Mouse (Mus musculus) neural tube, embryonic 13.5 days (tissue): ENCODE data around the gene Il1f5. TPM values are rescaled to one million over a fixed set of nuclear protein-coding genes. Genes with fewer than 3 reads are reported as not detected.

Experiments used
- ATAC-seq: fragments of 200-750 bp; cut with Nextera tagmentation; 2 replicates; pipeline ENCODE4 v1.8.0; 2017; ENCODE audit warnings: low read depth, mild to moderate bottlenecking, moderate TSS enrichment, moderate library complexity
- H3K27ac ChIP-seq: fragments of 300-500 bp; sonication (generic); replicated peaks from 2 replicates; pipeline ENCODE4 v1.5.1; 2015; ENCODE audit warnings: moderate library complexity, mild to moderate bottlenecking, inconsistent platforms
- H3K27me3 ChIP-seq: fragments of 300-500 bp; sonication (generic); 2 replicates; pipeline ENCODE4 v1.6.1; 2015; ENCODE audit warnings: mild to moderate bottlenecking, inconsistent platforms
- H3K36me3 ChIP-seq: fragments of 300-500 bp; sonication (generic); 2 replicates; pipeline ENCODE4 v1.6.1; 2015; ENCODE audit warnings: mild to moderate bottlenecking, inconsistent platforms
- H3K4me1 ChIP-seq: fragments of 300-500 bp; sonication (generic); replicated peaks from 2 replicates; pipeline ENCODE4 v1.6.1; 2015; ENCODE audit warnings: inconsistent platforms
- H3K4me2 ChIP-seq: fragments of 300-500 bp; sonication (generic); 2 replicates; pipeline ENCODE4 v1.6.1; 2015; ENCODE audit warnings: inconsistent platforms, mild to moderate bottlenecking, moderate library complexity
- H3K4me3 ChIP-seq: fragments of 300-500 bp; sonication (generic); 2 replicates; pipeline ENCODE4 v1.5.1; 2015; ENCODE audit warnings: mild to moderate bottlenecking, inconsistent platforms
- H3K9ac ChIP-seq: fragments of 300-500 bp; sonication (generic); 2 replicates; pipeline ENCODE4 v1.6.1; 2015; ENCODE audit warnings: moderate library complexity, mild to moderate bottlenecking, inconsistent platforms
- H3K9me3 ChIP-seq: fragments of 300-500 bp; sonication (generic); 2 replicates; pipeline ENCODE4 v1.6.1; 2016; ENCODE audit warnings: inconsistent platforms
- WGBS: fragments of 180-500 bp; shearing (Covaris S2); methylation state at CpG from one replicate; pipeline ENCODE4 v1.1.7; 2015; 5-methylcytosine and 5-hydroxymethylcytosine counted together
- polyA plus RNA-seq: library from polyadenylated mRNA; unstranded; fragments of >200 nt; fragmentation: Nextera tagmentation; extraction: Ambion mirVana; gene quantifications from 2 replicates; pipeline ENCODE4 v1.2.1, GENCODE M21; 2015

Il1f5 gene
- not detected in 2 replicates for polyA plus RNA-seq

DNA sequence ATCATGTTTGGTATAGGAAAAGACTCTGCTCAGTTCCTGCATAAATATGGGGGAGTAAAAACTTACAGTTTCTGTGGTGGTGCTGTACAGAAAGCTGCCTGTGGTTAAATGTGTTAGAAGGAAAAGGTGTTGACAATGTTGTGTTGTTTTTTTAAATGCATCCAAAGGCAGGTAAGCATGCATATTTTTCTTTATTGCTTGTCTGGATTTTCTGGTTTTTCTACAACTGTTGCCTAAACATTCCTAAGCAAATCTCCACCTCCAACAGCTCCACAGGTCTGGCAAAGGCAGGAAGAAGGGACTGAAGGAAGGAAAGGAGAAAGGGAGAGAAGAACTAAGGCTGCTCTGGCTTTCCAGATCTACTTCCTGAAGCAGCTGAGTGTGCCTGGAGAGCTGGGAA lies at the start of gene Il1f5:
Gene Il1f5 (plus strand): TSS at position 301 of the 400 bp plus-strand sequence.
- no peak within 1 kb of the TSS for H3K4me3 ChIP-seq
- no peaks in the 10 kb centered on the region for H3K4me1 ChIP-seq
- no peak for ATAC-seq
- H3K9ac ChIP-seq = no peak within 1 kb of the TSS
- no peaks in the 10 kb centered on the region for H3K36me3 ChIP-seq
- H3K27me3 ChIP-seq = no peaks in the 10 kb centered on the region
- H3K9me3 ChIP-seq = no peaks in the 10 kb centered on the region
- no peak within 1 kb of the TSS for H3K4me2 ChIP-seq
- no peak within 1 kb of the TSS for H3K27ac ChIP-seq

DNA sequence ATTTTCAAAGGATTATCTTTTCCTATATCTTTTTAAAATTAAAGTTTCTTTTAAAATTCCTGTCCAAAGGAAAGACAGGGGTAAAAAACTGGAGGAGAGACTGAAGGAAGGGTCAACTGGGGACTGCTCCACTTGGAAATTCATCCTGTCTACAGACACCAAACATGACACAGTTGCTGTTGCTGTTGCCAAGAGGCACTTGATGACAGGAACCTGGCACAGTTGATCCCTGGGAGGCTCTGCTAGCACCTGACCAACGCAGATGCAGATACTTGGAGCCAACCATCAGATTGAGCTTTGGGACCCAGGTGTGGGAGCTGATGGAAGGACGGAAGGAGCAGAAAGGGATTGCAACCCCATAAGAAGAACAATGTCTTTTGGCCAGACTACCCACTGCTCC lies 49.6 kb upstream of the Il1f5 start:
- no peak for ATAC-seq
- Histone ChIP-seq H3K4me2 (no peak overlapping the region), H3K4me1 (no peaks in the 10 kb centered on the region), H3K27me3 (no peaks in the 10 kb centered on the region), H3K27ac (no peak overlapping the region), H3K36me3 (no peaks in the 10 kb centered on the region), H3K9me3 (no peaks in the 10 kb centered on the region), H3K9ac (no peak overlapping the region), H3K4me3 (no peak overlapping the region)
- 77% methylated on average over 2 of the region's 2 CpGs for WGBS

DNA sequence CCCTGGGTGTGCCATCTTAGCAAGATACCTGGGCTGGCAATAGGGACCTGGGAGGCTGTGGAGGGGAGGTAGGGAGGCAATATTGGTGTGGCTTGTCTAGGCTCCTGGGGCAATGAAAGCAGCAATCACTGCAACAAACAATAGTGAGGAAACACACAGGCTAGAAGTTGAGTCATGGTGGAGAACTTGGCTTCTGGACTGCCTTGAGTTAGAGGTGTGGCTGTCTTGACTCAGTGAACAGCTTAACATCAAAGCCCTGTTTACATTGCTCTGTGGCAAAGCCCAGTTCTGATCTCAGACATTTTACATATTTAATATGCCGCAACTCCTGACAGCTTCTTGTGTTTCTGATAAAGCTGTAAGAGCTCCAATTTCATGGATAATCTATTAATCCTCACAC lies 9.3 kb upstream of the Il1f5 start:
- no peaks in the 10 kb centered on the region for H3K9me3 ChIP-seq
- no peak overlapping the region for H3K9ac ChIP-seq
- H3K4me2 ChIP-seq = no peak overlapping the region
- H3K27me3 ChIP-seq = no peaks in the 10 kb centered on the region
- 88% methylated on average over 1 of the region's 1 CpGs for WGBS
- H3K36me3 ChIP-seq = no peaks in the 10 kb centered on the region
- H3K4me1 ChIP-seq = no peaks in the 10 kb centered on the region
- H3K27ac ChIP-seq = no peak overlapping the region
- no peak for ATAC-seq
- no peak overlapping the region for H3K4me3 ChIP-seq

DNA sequence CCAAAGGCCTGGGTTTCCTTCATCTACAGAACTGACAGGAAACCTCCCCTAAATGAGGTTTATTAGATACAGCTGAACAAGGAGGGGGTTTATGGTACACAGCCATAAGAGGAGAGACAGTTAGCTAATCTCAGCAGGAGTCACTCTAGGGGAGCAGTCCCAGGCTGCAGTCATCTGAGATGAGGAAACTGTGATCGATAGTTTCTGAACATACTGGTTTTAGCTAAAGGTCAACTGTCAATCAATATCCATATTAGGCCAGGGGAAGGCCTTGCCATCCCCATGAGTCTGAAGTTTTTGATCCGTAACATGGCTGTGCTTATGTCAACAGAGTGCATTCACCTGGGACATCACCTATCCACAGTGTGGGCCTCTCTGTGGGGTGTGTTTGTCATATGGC lies 3.1 kb upstream of the Il1f5 start:
- no peak overlapping the region for H3K4me3 ChIP-seq
- no peak overlapping the region for H3K9ac ChIP-seq
- no peak overlapping the region for H3K27ac ChIP-seq
- no peaks in the 10 kb centered on the region for H3K9me3 ChIP-seq
- no peak for ATAC-seq
- 86% methylated on average over 2 of the region's 2 CpGs for WGBS
- H3K4me2 ChIP-seq = no peak overlapping the region
- no peaks in the 10 kb centered on the region for H3K36me3 ChIP-seq
- H3K4me1 ChIP-seq = no peaks in the 10 kb centered on the region
- H3K27me3 ChIP-seq = no peaks in the 10 kb centered on the region

DNA sequence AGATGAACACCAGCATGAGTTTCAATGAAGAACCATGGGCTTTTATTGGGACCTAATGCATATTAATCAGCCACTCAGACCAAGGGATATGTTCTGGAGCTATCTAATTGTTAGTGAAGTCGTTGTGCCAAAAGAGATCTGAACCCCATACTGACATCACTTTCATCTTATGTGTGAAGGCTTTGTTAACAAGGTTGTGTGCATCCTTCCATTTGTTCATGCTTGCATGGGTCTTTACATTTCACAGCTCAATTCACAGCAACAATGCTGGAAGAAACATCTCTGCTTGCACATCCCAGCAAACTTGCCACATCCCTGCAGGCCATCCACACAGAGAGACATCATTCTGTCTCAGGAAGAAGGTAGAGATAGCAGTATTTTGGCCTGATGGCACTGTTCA lies 1.6 kb upstream of the Il1f5 start:
- Histone ChIP-seq H3K36me3 (no peaks in the 10 kb centered on the region), H3K4me1 (no peaks in the 10 kb centered on the region), H3K27ac (no peak overlapping the region), H3K4me2 (no peak overlapping the region), H3K4me3 (no peak overlapping the region), H3K9me3 (no peaks in the 10 kb centered on the region), H3K27me3 (no peaks in the 10 kb centered on the region), H3K9ac (no peak overlapping the region)
- ATAC-seq = no peak
- 14% methylated on average over 1 of the region's 1 CpGs for WGBS

DNA sequence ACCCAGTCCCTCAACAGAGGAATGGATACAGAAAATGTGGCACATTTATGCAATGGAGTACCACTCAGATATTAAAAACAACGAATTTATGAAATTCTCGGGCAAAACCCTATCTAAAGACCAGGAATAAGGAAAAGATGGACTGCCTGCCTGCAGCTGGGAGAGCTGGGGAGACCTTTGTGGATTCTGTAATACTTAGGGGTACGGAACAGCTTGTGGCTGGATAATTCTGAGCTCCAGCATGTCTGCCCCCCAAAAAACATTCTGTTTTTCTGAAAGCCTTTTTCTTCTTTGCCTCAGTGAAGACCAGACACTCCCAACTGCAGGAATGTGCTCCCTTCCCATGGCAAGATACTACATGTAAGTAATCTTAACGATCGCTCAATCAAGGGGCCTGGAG lies 14.1 kb downstream of the Il1f5 start, which contains the start of gene Il1f10:
Gene Il1f10 (plus strand): TSS at position 301 of the 400 bp plus-strand sequence.
- no peak within 1 kb of the TSS for H3K27ac ChIP-seq
- H3K27me3 ChIP-seq = no peaks in the 10 kb centered on the region
- no peak within 1 kb of the TSS for H3K4me3 ChIP-seq
- no peaks in the 10 kb centered on the region for H3K9me3 ChIP-seq
- H3K36me3 ChIP-seq = no peaks in the 10 kb centered on the region
- no peak within 1 kb of the TSS for H3K9ac ChIP-seq
- no peak for ATAC-seq
- WGBS = 88% methylated on average over 5 of the region's 5 CpGs
- H3K4me2 ChIP-seq = no peak within 1 kb of the TSS
- no peaks in the 10 kb centered on the region for H3K4me1 ChIP-seq

DNA sequence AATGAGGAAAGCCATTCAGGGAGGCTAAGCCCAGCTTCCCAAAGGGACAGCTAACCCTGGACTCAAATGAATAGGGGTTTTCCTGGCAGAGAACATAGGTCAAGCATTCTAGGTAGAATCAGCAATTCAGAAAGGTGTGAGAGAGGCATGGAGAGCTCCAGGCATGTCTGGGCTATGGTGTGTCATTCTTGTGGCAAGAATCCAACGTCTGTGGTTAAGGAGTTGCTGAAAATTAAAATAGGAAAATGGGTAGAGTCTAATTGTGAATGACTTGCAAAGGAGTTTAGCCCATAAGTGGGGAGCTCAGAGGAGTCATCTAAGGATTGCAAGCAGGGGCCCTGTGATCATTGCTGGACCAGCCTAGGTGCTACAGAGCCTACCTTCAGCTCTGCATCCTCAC lies 17.9 kb downstream of the Il1f5 start:
- H3K36me3 ChIP-seq = no peaks in the 10 kb centered on the region
- H3K27me3 ChIP-seq = no peaks in the 10 kb centered on the region
- 50% methylated on average over 1 of the region's 1 CpGs for WGBS
- no peaks in the 10 kb centered on the region for H3K4me1 ChIP-seq
- no peaks in the 10 kb centered on the region for H3K9me3 ChIP-seq
- H3K27ac ChIP-seq = no peak overlapping the region
- no peak overlapping the region for H3K4me2 ChIP-seq
- H3K4me3 ChIP-seq = no peak overlapping the region
- H3K9ac ChIP-seq = no peak overlapping the region
- ATAC-seq = no peak

DNA sequence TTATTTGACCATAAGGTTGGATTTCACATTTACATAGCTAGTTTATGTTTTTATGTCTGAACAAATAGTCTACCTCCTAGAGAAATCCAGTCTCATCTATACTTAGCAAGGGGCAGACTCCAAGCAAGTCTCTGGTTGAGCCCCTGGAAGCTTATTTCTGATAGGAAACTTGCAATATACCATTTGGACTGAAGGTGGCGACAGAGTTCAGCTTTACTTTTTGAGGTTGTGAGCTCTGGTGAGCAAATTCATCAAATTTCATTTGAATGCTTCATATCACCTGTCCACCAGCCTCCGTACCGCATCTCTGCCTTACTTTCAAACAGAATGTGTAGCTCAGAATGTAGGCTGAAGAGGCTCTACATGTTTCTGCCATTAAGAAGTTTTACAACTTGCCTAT lies 20.1 kb downstream of the Il1f5 start:
- 14% methylated on average over 3 of the region's 3 CpGs for WGBS
- no peak for ATAC-seq

DNA sequence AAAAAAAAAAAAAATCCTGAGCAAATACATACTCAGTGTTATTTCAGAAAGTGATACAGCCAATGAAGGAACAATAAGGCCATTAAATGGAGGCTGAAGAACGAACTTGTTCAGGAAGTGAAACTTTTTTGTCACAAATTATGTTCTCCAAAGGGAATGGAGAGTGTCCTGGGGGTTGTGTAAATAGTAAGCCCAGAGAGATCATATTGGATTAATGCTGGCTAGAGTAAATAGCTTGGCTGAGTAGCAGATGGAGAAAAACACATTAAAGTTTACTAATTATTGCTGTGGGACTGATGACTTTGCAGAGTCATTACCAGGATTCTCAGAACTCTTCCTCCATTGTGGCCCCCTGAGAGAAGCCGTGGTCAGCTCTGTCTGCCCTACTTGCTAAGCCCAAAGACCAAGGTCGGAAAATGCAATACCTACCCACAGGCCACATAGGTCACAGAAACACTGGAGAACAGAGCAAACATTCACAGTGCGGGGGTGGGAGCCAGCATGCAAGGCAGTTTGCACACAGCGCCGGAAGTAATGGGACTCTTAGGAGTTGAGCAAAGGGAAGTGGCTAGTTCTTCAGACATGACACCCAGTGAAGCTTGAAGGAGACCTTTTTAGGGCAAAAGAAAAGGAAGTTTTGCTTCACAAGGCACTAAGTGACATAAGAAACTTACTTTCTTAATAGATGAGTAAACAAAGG lies 34.7 kb downstream of the Il1f5 start:
- H3K27me3 ChIP-seq = no peaks in the 10 kb centered on the region
- no peak overlapping the region for H3K27ac ChIP-seq
- H3K9ac ChIP-seq = no peak overlapping the region
- H3K4me2 ChIP-seq = no peak overlapping the region
- H3K9me3 ChIP-seq = no peaks in the 10 kb centered on the region
- H3K36me3 ChIP-seq = no peaks in the 10 kb centered on the region
- ATAC-seq = no peak
- H3K4me1 ChIP-seq = no peaks in the 10 kb centered on the region
- WGBS = 78% methylated on average over 6 of the region's 6 CpGs
- no peak overlapping the region for H3K4me3 ChIP-seq

More for the DNA sequence above, 20.1 kb downstream of the Il1f5 start:
- H3K36me3 ChIP-seq = no peaks in the 10 kb centered on the region
- no peak overlapping the region for H3K9ac ChIP-seq
- H3K27me3 ChIP-seq = no peaks in the 10 kb centered on the region
- no peak overlapping the region for H3K4me2 ChIP-seq
- no peaks in the 10 kb centered on the region for H3K9me3 ChIP-seq
- no peaks in the 10 kb centered on the region for H3K4me1 ChIP-seq
- no peak overlapping the region for H3K4me3 ChIP-seq
- no peak overlapping the region for H3K27ac ChIP-seq

DNA sequence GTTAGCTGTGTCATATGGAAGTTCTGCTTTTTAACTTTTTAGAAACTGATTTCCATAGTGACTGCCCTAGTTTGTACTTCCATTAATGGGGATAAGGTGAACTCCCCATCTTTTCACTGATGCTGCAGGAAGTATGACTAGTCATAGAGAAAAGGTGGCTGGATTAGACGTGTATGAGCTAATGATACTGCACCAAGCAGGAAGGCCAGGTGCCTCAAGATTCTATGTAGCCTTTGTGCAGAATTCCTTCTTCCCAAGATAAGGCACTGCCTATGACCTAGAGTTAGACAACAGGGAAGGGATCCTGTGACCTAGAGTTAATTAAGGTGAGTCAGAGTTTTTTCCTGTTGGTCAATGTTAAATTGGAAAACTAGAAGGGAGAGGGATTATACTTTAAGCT lies 40.2 kb downstream of the Il1f5 start:
- 88% methylated on average over 1 of the region's 1 CpGs for WGBS
- H3K9ac ChIP-seq = no peak overlapping the region
- no peak for ATAC-seq
- no peak overlapping the region for H3K27ac ChIP-seq
- H3K4me2 ChIP-seq = no peak overlapping the region
- no peaks in the 10 kb centered on the region for H3K9me3 ChIP-seq
- no peaks in the 10 kb centered on the region for H3K36me3 ChIP-seq
- no peak overlapping the region for H3K4me3 ChIP-seq
- H3K4me1 ChIP-seq = no peaks in the 10 kb centered on the region
- no peaks in the 10 kb centered on the region for H3K27me3 ChIP-seq

DNA sequence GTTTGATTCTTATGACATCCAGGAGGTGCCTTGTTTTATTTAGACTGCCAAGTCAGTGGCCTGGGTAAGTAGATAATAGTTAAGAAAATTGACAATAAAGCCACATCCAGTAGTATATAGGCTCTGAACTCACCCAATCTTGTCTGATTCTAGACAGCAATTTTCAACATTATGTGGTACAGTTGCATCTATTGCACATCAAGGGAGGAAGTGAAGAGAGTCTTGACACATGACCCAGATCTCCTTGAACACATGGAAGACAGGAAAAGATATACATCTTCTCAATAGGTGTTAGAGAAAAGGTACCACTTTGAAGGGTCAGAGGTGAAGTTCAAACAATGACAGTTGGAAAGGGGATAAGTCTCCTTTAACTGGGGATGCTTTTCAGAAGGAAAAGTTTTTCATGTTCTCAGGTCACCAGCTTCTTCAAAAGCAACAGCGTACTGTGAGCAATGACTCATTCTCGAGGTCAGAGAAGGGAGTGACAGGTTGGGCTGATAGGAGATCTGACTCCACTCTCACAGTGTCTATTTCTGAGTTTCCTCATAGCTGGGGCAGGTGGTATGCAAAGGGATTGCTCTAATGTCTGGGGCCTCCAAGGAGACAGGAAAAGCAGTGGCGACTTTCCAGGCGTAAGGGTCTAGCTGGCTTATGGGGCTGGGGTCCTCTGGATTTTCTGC lies 41.3 kb downstream of the Il1f5 start:
- H3K9ac ChIP-seq = no peak overlapping the region

More for the DNA sequence above, 41.3 kb downstream of the Il1f5 start:
- no peaks in the 10 kb centered on the region for H3K27me3 ChIP-seq
- WGBS = 78% methylated on average over 4 of the region's 4 CpGs
- no peaks in the 10 kb centered on the region for H3K36me3 ChIP-seq
- H3K27ac ChIP-seq = no peak overlapping the region
- H3K4me3 ChIP-seq = no peak overlapping the region
- no peak overlapping the region for H3K4me2 ChIP-seq
- H3K9me3 ChIP-seq = no peaks in the 10 kb centered on the region
- H3K4me1 ChIP-seq = no peaks in the 10 kb centered on the region
- no peak for ATAC-seq
